Mouse (Mus musculus) hindbrain, embryonic 11.5 days (tissue): ENCODE data around the gene Ltc4s. TPM values are rescaled to one million over a fixed set of nuclear protein-coding genes. Genes with fewer than 3 reads are reported as not detected.

ENCODE experiments used
- ATAC-seq: fragments of 200-750 bp; cut with Nextera tagmentation; 2 replicates; pipeline ENCODE4 v1.8.0; 2017; ENCODE audit warnings: mild to moderate bottlenecking, moderate TSS enrichment, moderate library complexity; ENCODE audit not compliant: low FRiP score
- DNase-seq: peaks from one replicate; pipeline ENCODE4 v3.0.0-alpha.2; 2015; ENCODE audit warnings: low spot score
- H3K27ac ChIP-seq: fragments of 300-500 bp; sonication (generic); 2 replicates; pipeline ENCODE4 v1.5.1; 2014; ENCODE audit warnings: mild to moderate bottlenecking, low read depth, low read length
- H3K27me3 ChIP-seq: fragments of 300-500 bp; sonication (generic); 2 replicates; pipeline ENCODE4 v1.6.1; 2014; ENCODE audit warnings: mild to moderate bottlenecking, low read length, moderate library complexity, mixed read lengths; ENCODE audit not compliant: control insufficient read depth, insufficient read depth
- H3K36me3 ChIP-seq: fragments of 300-500 bp; sonication (generic); 2 replicates; pipeline ENCODE4 v1.6.1; 2014; ENCODE audit warnings: mild to moderate bottlenecking, low read length, moderate library complexity, mixed read lengths; ENCODE audit not compliant: control insufficient read depth, insufficient read depth
- H3K4me1 ChIP-seq: fragments of 300-500 bp; sonication (generic); replicated peaks from 2 replicates; pipeline ENCODE4 v1.6.1; 2014; ENCODE audit warnings: low read length, mixed read lengths; ENCODE audit not compliant: control insufficient read depth, insufficient read depth
- H3K4me2 ChIP-seq: fragments of 300-500 bp; sonication (generic); replicated peaks from 2 replicates; pipeline ENCODE4 v1.6.1; 2014; ENCODE audit warnings: mild to moderate bottlenecking, low read depth, low read length
- H3K4me3 ChIP-seq: fragments of 300-500 bp; sonication (generic); 2 replicates; pipeline ENCODE4 v1.5.1; 2014; ENCODE audit warnings: low read depth, low read length
- H3K9ac ChIP-seq: fragments of 300-500 bp; sonication (generic); 2 replicates; pipeline ENCODE4 v1.6.1; 2014; ENCODE audit warnings: low read depth, low read length
- H3K9me3 ChIP-seq: fragments of 300-500 bp; sonication (generic); 2 replicates; pipeline ENCODE4 v1.6.1; 2016; ENCODE audit warnings: low read length; ENCODE audit not compliant: control insufficient read depth
- WGBS: fragments of 180-500 bp; shearing (Covaris S2); extraction: QIAGEN DNeasy Blood & Tissue Kit; methylation state at CpG from one replicate; pipeline ENCODE4 v1.1.7; 2014; 5-methylcytosine and 5-hydroxymethylcytosine counted together
- polyA plus RNA-seq: library from polyadenylated mRNA; unstranded; fragments of >200 nt; fragmentation: Nextera tagmentation; extraction: Ambion mirVana; gene quantifications from 2 replicates; pipeline ENCODE4 v1.2.1, GENCODE M21; 2014

Ltc4s gene
- polyA plus RNA-seq, result 0.94 and 1.3 TPM in 2 replicates

GRCm38 (mm10) chr11:50238324-50238723 lies at the start of gene Ltc4s:
Gene Ltc4s (minus strand): TSS chr11:50238616.
- H3K27me3 ChIP-seq, result peaks cover 18% of the 10 kb centered on the region
- H3K9ac ChIP-seq, result no peak within 1 kb of the TSS; the same call in 1 of the 2 replicates
- H3K4me3 ChIP-seq, result peak within 1 kb of the TSS; percentile 54
- H3K4me1 ChIP-seq, result peaks cover 2% of the 10 kb centered on the region; the same call in 1 of the 2 replicates
- H3K27ac ChIP-seq, result no peak within 1 kb of the TSS
- no peak for ATAC-seq
- H3K4me2 ChIP-seq, result peak within 1 kb of the TSS; percentile 87
- DNase-seq, result no peak
- H3K9me3 ChIP-seq, result no peaks in the 10 kb centered on the region
- H3K36me3 ChIP-seq, result no peaks in the 10 kb centered on the region
- 51% methylated on average over 10 of the region's 10 CpGs for WGBS

- H3K27me3 ChIP-seq, result no peaks in the 10 kb centered on the region
- H3K4me1 ChIP-seq, result peaks cover 5% of the 10 kb centered on the region
- WGBS, result 86% methylated on average over 1 of the region's 1 CpGs
- H3K27ac ChIP-seq, result no peak overlapping the region
- no peaks in the 10 kb centered on the region; the same call in 1 of the 2 replicates for H3K36me3 ChIP-seq
- H3K9me3 ChIP-seq, result no peaks in the 10 kb centered on the region
- H3K4me2 ChIP-seq, result no peak overlapping the region
- no peak for ATAC-seq
- H3K4me3 ChIP-seq, result no peak overlapping the region
- no peak overlapping the region for H3K9ac ChIP-seq
- DNase-seq, result no peak
Observed at GRCm38 (mm10) chr11:50286428-50286827, 48.0 kb upstream of the Ltc4s start.

- WGBS, result 97% methylated on average over 7 of the region's 7 CpGs
- DNase-seq, result no peak
- no peaks in the 10 kb centered on the region for H3K9me3 ChIP-seq
- H3K4me3 ChIP-seq, result no peak overlapping the region
- no peak overlapping the region for H3K27ac ChIP-seq
- no peak for ATAC-seq
- no peaks in the 10 kb centered on the region; the same call in 1 of the 2 replicates for H3K36me3 ChIP-seq
- H3K4me2 ChIP-seq, result no peak overlapping the region
- peaks cover 5% of the 10 kb centered on the region for H3K4me1 ChIP-seq
- no peak overlapping the region for H3K9ac ChIP-seq
- no peaks in the 10 kb centered on the region for H3K27me3 ChIP-seq
Observed at GRCm38 (mm10) chr11:50285696-50286095, 47.3 kb upstream of the Ltc4s start.

GRCm38 (mm10) chr11:50285263-50285662 lies 46.8 kb upstream of the Ltc4s start:
- Histone ChIP-seq H3K27ac (no peak overlapping the region), H3K4me1 (peaks cover 2% of the 10 kb centered on the region), H3K9me3 (no peaks in the 10 kb centered on the region), H3K4me2 (no peak overlapping the region), H3K27me3 (no peaks in the 10 kb centered on the region), H3K9ac (no peak overlapping the region), H3K36me3 (no peaks in the 10 kb centered on the region; the same call in 1 of the 2 replicates), H3K4me3 (no peak overlapping the region)
- no peak for ATAC-seq
- 94% methylated on average over 5 of the region's 5 CpGs for WGBS
- DNase-seq, result no peak

- H3K9me3 ChIP-seq, result no peaks in the 10 kb centered on the region
- DNase-seq (no peak), ATAC-seq (no peak)
- no peaks in the 10 kb centered on the region for H3K4me1 ChIP-seq
- H3K4me3 ChIP-seq, result no peak overlapping the region
- H3K9ac ChIP-seq, result no peak overlapping the region
- 73% methylated on average over 1 of the region's 1 CpGs for WGBS
- H3K36me3 ChIP-seq, result no peaks in the 10 kb centered on the region
- H3K4me2 ChIP-seq, result no peak overlapping the region
- no peaks in the 10 kb centered on the region for H3K27me3 ChIP-seq
- no peak overlapping the region for H3K27ac ChIP-seq
Observed at GRCm38 (mm10) chr11:50280053-50280452, 41.6 kb upstream of the Ltc4s start.

GRCm38 (mm10) chr11:50279005-50279404 lies 40.6 kb upstream of the Ltc4s start:
- Histone ChIP-seq H3K9me3 (no peaks in the 10 kb centered on the region), H3K4me3 (no peak overlapping the region), H3K4me1 (no peaks in the 10 kb centered on the region), H3K4me2 (no peak overlapping the region), H3K27ac (no peak overlapping the region), H3K27me3 (no peaks in the 10 kb centered on the region), H3K9ac (no peak overlapping the region), H3K36me3 (no peaks in the 10 kb centered on the region)
- WGBS, result 95% methylated on average over 4 of the region's 4 CpGs
- DNase-seq (no peak), ATAC-seq (no peak)

- no peak for DNase-seq
- Histone ChIP-seq H3K9me3 (no peaks in the 10 kb centered on the region), H3K4me1 (no peaks in the 10 kb centered on the region), H3K4me3 (no peak overlapping the region), H3K4me2 (no peak overlapping the region), H3K36me3 (no peaks in the 10 kb centered on the region), H3K27ac (no peak overlapping the region), H3K27me3 (no peaks in the 10 kb centered on the region), H3K9ac (no peak overlapping the region)
- ATAC-seq, result no peak
- WGBS, result 90% methylated on average over 6 of the region's 6 CpGs
Observed at GRCm38 (mm10) chr11:50277706-50278105, 39.3 kb upstream of the Ltc4s start.

GRCm38 (mm10) chr11:50277025-50277424 lies 38.6 kb upstream of the Ltc4s start:
- DNase-seq (no peak), ATAC-seq (no peak)
- no peak overlapping the region for H3K4me2 ChIP-seq

GRCm38 (mm10) chr11:50275568-50276151 lies 37.2 kb upstream of the Ltc4s start:
- Histone ChIP-seq H3K9ac (no peak overlapping the region), H3K36me3 (no peaks in the 10 kb centered on the region), H3K4me2 (no peak overlapping the region), H3K4me3 (no peak overlapping the region), H3K4me1 (no peaks in the 10 kb centered on the region), H3K9me3 (no peaks in the 10 kb centered on the region), H3K27ac (no peak overlapping the region), H3K27me3 (no peaks in the 10 kb centered on the region)
- ATAC-seq (no peak), DNase-seq (no peak)
- WGBS, result 92% methylated on average over 5 of the region's 5 CpGs

More at GRCm38 (mm10) chr11:50277025-50277424, 38.6 kb upstream of the Ltc4s start:
- Histone ChIP-seq H3K4me1 (no peaks in the 10 kb centered on the region), H3K27me3 (no peaks in the 10 kb centered on the region), H3K9ac (no peak overlapping the region), H3K9me3 (no peaks in the 10 kb centered on the region), H3K36me3 (no peaks in the 10 kb centered on the region), H3K27ac (no peak overlapping the region), H3K4me3 (no peak overlapping the region)
